Mouse (Mus musculus) adrenal gland, adult 2 months (tissue): Measurements from ENCODE around the gene Faap24. TPM values are rescaled to one million over a fixed set of nuclear protein-coding genes. Genes with fewer than 3 reads are reported as not detected.

Experiments used
- DNase-seq: peaks from one replicate; pipeline ENCODE4 v3.0.0; 2021
- long read RNA-seq: library from polyadenylated mRNA; stranded (forward); transcript quantifications from one replicate; pipeline ENCODE4 v2.0.0, GENCODE M21; 2021
- polyA plus RNA-seq: library from polyadenylated mRNA; depleted of rRNA; stranded (reverse); fragments of >200 nt; gene quantifications from 2 replicates; pipeline ENCODE4 v1.2.3, GENCODE M21; 2012; rRNA removed
- total RNA-seq, 2 experiments: library from RNA; stranded (reverse); gene quantifications; 2 replicates each; pipeline ENCODE4 v1.2.3; 2021

Gene Faap24
- total RNA-seq, result 1 to 10 TPM; 8.4 to 8.7 TPM
- polyA plus RNA-seq, result 3.4 and 4.3 TPM in 2 replicates
- long read RNA-seq, transcript Faap24-201 (4 exons, 1,857 nt), result major isoform, 8 of 10 reads
- long read RNA-seq, partial matches to known transcripts, result 0 of 10 reads
- long read RNA-seq, other reads (novel, unspliced or antisense), result 1 of 10 reads

GRCm38 (mm10) chr7:35396542-35397168 is at the start of gene Faap24, which contains the start of gene Cep89:
TSS of gene Faap24 (minus strand) at chr7:35396836.
TSS of gene Cep89 (plus strand) at chr7:35397035.
- peak; percentile 97 for DNase-seq

DNA sequence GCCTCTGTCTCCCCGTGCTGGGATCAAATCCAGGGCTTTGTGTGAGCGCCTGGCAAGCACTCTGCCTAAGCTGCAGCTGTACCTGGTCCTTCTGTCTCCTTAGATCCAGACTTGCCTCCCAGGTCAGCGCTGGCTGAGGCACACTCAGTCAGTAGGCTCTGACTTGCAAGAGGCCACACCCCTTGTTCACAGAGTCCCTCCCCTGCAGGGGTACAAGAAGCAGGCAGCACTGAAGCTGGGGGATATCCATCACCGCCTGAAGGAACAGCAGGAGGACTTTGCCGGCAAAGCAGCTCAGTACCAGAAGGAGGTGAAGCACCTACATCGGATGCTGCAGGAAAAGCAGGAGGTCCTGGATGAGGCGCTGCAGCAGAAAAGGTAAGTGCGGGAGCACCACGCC is 38.6 kb upstream of the Faap24 start:
- no peak for DNase-seq

GRCm38 (mm10) chr7:35428146-35428545 is 31.5 kb upstream of the Faap24 start:
- no peak for DNase-seq

- no peak for DNase-seq
Observed at GRCm38 (mm10) chr7:35423071-35423470, 26.4 kb upstream of the Faap24 start.

- no peak for DNase-seq
Observed at GRCm38 (mm10) chr7:35416654-35416948, 20.0 kb upstream of the Faap24 start.

- DNase-seq, result peak; percentile 63
Observed at GRCm38 (mm10) chr7:35415801-35416653, 19.4 kb upstream of the Faap24 start.

GRCm38 (mm10) chr7:35415226-35415625 is 18.6 kb upstream of the Faap24 start:
- no peak for DNase-seq

DNA sequence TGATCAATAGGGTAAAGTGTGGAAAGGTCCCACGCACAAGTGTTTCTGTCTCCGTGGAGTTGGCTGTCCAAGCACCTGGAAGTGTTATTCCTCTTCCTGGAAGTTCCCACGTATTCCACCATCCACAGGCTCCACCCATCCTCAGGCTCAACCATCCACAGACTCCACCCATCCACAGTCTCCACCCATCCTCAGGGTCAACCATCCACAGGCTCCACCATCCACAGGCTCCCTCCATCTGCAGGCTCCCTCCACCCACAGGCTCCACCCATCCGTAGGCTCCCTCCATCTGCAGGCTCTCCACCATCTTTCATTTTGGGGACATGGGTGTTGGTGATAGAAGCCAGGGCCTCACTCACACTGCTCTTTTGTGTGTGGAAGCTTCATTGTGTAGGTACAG is 4.5 kb upstream of the Faap24 start:
- DNase-seq, result no peak

DNA sequence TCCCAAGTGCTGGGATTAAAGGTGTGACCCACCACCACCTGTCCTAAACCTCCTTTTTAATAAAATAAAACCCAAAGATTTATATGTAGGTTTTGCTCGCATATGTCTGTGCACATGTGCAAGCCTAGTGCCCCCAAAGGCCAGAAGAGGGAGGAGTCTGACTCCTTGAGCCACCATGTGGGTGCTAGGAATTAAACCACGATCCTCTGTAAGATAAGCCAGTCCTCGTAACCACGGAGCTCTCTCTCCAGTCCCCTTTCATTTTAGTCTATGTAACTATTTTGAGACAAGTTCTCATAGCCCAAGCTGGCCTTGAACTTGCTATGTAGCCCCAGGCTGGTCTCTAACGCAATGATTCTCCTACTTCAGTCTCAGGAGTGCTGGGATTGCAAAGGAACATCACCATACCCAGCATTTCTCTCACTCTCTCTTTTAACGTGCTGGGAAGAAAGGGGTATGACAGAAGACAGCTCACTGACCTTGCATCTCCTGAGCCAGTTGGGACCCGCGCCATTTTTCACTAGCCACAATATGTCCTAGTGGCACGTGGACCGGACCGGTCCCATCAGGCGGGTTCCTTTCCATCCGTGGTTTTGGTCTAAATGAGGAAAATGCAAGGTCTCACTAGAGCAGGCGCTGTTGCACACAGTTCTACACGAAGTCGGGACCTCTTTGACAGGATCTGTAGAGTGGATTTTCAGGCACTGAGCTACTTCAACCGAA is 741 bp downstream of the Faap24 start:
- DNase-seq, result peak; percentile 31

DNA sequence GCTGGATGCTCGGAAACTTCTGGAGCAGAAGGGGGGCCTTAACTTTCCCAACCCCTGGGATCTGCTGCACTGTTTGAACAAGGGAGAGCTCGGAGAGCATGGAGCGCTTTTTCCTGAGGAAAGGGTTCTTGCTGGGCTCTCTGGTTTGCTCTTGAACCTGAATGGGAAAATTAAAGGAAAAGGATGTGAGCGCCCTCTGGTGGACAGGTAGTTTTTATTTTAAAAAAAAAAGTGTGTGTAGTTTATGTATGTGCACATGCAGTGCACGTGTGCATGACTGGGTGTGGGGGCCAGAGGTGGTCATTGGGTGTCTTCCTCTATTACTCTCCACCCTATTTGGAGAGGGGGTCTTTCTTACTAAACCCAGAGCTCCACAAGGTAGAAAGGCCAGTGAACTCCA is 3.7 kb downstream of the Faap24 start:
- DNase-seq, result no peak

DNA sequence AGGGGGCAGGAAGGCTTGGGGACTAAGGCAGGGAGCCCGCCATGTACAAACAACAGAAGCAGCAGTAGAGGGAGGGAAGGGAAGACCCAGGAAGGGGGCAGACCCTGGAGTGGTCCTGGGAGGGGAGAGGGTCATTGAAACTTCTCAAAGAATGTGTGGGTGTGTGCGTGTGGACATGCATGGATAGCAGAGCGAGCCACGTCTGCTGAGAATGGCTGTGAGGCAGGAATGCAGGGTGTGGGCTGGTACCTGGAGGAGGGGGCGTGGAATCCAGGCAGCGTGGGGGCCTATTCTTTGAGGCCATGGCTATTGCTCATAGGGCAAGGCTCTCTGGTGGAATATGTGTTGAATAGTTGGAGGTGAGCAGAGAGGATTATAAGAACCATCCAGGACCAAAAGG is 7.9 kb downstream of the Faap24 start:
- no peak for DNase-seq

- no peak for DNase-seq
Observed at GRCm38 (mm10) chr7:35386525-35386952, 10.1 kb downstream of the Faap24 start.

DNA sequence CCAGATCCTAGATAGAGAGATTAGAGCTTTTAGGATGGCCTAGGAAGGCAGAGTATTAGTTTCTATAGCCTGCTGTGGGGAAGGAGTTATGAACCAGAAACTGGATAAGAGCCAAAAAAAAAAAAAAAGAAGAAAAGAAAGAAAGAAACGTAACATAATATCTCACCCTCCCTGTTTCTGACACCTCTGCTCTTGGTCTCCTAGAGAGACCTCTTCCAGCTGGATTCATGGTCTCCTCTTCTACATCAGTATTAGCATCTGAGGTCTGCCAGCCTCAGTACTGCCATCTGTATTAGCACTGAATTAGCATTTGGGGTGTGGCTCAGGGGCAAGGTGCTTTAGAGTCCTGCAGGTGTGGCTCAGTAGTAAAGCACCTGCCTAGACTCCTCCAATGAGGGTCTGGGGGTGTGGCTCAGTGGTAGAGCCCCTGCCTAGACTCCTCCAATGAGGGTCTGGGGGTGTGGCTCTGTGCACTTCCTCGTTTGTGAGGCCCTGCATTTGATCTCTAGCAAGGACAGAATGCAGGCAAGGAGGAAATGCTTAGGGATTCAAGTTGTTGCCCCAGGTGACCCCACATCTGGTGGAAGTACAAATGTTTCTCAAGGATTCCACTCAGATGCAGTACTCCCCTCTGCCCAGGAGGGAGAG is 13.8 kb downstream of the Faap24 start:
- DNase-seq, result no peak

DNA sequence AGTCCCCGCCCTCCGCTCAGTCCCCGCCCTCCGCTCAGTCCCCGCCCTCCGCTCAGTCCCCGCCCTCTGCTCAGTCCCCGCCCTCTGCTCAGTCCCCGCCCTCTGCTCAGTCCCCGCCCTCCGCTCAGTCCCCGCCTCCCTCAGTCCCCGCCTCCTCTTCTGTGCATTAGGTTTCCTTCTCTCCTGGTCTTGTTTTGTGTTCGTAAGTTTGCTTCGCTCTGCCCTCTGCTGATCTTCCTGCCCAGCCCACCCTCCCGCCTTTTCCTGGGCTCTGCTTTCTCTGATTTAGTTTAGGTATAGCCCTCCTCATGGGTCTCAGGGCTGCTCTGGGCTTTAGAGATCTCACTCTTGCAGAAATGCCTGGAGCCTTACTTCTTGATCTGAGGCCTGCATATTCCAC is 14.8 kb downstream of the Faap24 start:
- DNase-seq, result no peak

GRCm38 (mm10) chr7:35380351-35380750 is 16.3 kb downstream of the Faap24 start:
- no peak for DNase-seq

DNA sequence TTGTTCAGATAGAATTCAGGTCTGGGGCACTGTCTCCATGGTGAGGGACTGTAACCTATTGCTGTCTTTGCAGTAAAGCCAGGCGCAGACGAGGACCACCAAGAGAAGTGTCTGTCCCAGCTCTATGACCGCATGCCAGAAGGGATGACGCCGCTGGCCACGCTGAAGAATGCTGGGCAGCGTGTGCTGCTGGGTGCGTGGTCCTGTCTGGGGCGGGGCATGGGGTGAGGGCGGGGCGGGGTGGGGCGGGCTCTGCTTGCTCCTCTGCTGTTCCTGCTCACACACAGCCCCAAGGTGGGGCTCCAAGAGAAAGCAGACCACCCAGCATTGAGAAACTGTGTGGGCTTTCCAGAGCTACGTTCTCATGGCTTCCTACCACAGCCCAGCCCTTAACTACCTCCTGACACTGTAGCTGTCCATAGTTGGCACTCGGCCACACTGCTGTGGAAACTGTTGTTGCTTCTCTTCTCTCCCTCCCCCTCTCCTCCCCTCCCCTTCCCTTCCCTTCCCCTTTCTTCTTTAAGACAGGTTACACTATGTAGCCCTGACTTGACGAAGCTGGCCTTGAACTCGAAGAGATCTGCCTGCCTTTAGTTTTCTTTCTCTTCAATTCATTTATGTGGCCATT is 17.0 kb downstream of the Faap24 start:
- no peak for DNase-seq

DNA sequence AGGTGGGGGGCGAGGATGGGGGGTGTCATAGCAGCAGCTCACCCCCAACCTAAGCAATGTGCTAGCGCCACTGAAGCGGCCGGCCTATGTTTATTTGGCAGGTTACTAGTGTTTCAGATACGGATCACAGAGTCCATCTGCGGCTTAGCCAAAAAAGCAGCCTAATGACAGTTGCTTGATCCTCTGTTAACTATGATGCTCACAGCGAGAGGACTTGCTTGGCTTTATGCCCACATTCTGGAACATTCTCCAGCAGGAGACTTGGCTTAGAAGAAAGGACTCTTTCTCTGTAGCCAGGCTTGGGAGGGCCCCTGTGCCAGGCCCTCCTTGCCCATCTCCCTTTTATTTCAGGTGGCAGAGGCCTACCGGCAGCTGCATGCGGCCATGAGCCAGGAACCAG is 20.0 kb downstream of the Faap24 start:
- DNase-seq, result no peak

DNA sequence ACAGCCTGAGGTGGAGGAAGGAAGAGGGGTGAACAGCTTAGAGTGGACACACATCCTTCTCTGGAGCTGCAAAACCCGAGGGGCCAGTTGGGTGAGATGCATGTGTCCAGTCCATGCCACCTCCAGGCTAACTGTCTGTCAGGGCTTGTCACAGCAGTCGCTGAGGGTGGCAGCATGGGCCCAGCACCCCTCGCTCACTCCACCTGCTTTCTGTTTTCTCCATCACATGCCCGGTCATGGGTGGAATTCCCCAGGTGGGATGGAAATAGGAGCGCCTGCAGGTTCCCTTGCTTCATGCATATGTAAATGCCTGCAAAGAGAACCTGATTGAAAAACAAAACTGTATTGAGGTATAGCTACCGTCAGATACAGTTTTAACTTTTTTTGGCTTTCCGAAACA is 22.4 kb downstream of the Faap24 start:
- no peak for DNase-seq

- no peak for DNase-seq
Observed at GRCm38 (mm10) chr7:35373146-35373989, 23.3 kb downstream of the Faap24 start.

GRCm38 (mm10) chr7:35372483-35373017 is 24.1 kb downstream of the Faap24 start:
- no peak for DNase-seq
